Mouse (Mus musculus): Measurements from ENCODE around the gene P2ry6.

Gene P2ry6

GRCm38 (mm10) chr7:100988092-100988491 is 13.6 kb upstream of the P2ry6 start:
- DNase-seq (ENCODE audit: low spot score in 2 of 2), result peak; percentile 66 to 76

- DNase-seq (ENCODE audit: low spot score in 2 of 2), result no peak
Observed at GRCm38 (mm10) chr7:100984452-100985395, 10.3 kb upstream of the P2ry6 start.

GRCm38 (mm10) chr7:100979175-100979574 is 4.7 kb upstream of the P2ry6 start:
- no peak for DNase-seq (ENCODE audit: low spot score in 2 of 2)

DNA sequence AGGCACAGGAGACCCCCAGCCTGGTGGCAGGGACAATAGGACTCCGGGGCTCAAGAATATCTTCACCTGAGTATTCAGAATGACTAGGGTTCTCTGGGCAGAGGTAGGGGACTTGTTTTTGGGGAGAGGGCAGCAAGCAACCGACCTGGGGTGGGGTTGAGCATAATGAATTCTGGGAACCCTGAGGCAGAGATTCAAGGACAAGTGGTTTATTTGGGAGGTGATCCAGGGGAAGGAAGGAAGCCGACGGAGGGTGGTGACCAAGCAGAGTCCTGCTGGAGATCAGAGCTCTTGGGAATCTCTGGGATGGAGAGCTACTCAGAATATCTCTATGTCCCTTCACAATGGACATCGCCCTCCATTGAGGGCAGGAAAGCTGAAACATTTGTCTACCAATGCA is 3.7 kb upstream of the P2ry6 start:
- no peak for DNase-seq (ENCODE audit: low spot score in 2 of 2)

GRCm38 (mm10) chr7:100972875-100973274 is 1.6 kb downstream of the P2ry6 start:
- DNase-seq (ENCODE audit: low spot score in 2 of 2), result no peak

- DNase-seq (ENCODE audit: low spot score in 2 of 2), result no peak
Observed at GRCm38 (mm10) chr7:100968874-100969659, 5.4 kb downstream of the P2ry6 start.

- DNase-seq (ENCODE audit: low spot score in 2 of 2), result no peak
Observed at GRCm38 (mm10) chr7:100968376-100968775, 6.1 kb downstream of the P2ry6 start.

DNA sequence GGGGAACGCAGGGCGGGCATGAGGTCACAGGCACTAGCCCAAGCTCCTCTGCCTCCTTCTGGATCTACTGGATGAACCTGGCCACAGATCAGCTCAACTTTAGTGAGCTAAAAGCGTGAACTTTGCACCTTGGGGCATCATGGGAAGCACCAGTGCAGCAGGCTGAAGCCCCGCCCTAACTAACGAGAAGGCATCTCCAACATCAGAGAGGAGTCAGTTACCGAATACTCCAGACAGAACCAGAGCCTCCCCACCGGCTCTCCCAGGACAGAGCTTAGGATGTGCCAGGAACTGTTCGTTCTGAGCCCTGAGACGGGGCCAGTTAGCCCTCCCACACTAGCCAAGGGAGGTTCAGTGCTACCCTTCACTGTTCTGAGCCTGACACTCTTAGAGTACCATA is 6.6 kb downstream of the P2ry6 start:
- no peak for DNase-seq (ENCODE audit: low spot score in 2 of 2)

DNA sequence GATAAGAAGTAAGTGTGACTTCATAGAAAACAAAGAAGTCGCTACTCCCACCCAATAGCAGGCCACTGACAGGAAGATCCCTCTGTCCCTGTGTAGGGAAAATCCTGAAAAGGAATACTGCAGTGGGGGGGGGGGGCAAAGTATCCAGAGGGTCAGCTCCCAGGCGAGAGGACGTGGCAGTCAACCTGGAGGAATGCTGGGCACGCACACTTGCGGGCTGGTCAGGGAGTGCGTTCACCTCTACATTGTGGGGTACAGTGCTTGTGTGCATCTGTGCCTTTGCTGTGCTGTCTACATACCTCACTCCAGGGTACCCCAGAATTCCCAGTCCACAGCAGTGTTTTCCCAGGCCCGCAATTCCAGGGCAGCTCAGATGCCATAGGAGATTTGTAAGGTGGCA is 8.4 kb downstream of the P2ry6 start:
- no peak for DNase-seq (ENCODE audit: low spot score in 2 of 2)

- DNase-seq (ENCODE audit: low spot score in 2 of 2), result no peak
Observed at GRCm38 (mm10) chr7:100965079-100965478, 9.4 kb downstream of the P2ry6 start.

DNA sequence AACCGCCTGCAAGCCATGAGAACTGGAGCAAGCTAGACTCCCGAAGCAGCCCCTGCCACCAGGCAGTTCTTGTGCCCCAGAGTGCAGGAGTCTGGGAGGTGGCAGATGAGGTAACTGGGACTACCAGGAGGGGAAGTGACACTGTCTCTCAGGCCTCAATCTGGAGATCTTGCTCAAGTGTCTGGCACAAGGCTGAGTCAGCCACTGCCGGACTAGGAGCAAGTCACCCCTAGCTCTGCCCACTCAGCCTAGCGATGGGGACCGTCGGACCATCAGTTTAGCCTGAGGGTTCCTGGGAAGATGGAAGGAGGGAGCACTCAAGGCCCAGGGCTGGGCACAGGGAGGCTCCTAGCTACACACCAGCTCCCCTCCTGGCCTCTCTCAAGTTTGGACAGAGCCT is 10.2 kb downstream of the P2ry6 start:
- no peak for DNase-seq (ENCODE audit: low spot score in 2 of 2)

DNA sequence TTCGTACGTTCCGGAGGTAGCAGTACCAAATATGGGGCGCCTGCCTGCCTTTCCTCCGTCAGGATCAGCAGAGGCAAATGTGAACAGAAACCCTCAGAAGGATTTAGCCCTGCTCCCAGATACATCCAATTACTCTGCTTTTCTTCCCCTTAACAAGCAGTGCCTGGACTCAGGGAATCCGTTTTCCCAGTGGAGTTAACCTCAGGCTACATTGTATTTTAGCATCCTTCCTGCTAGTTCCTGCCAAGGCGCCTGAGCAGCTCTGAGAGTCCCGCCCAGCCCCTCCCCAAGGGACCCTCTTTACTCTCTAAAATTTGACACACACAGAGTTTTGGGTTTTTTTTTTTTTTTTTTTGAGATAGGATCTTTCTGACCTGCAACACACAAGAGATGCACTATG is 11.1 kb downstream of the P2ry6 start:
- DNase-seq (ENCODE audit: low spot score in 2 of 2), result no peak

GRCm38 (mm10) chr7:100961146-100961545 is 13.3 kb downstream of the P2ry6 start:
- no peak for DNase-seq (ENCODE audit: low spot score in 2 of 2)

GRCm38 (mm10) chr7:100960462-100960861 is 14.0 kb downstream of the P2ry6 start:
- no peak for DNase-seq (ENCODE audit: low spot score in 2 of 2)

GRCm38 (mm10) chr7:100958426-100958825 is 16.0 kb downstream of the P2ry6 start:
- no peak for DNase-seq (ENCODE audit: low spot score in 2 of 2)

- DNase-seq (ENCODE audit: low spot score in 2 of 2), result no peak
Observed at GRCm38 (mm10) chr7:100952686-100953085, 21.8 kb downstream of the P2ry6 start.

GRCm38 (mm10) chr7:100951903-100952302 is 22.5 kb downstream of the P2ry6 start:
- no peak for DNase-seq (ENCODE audit: low spot score in 2 of 2)

DNA sequence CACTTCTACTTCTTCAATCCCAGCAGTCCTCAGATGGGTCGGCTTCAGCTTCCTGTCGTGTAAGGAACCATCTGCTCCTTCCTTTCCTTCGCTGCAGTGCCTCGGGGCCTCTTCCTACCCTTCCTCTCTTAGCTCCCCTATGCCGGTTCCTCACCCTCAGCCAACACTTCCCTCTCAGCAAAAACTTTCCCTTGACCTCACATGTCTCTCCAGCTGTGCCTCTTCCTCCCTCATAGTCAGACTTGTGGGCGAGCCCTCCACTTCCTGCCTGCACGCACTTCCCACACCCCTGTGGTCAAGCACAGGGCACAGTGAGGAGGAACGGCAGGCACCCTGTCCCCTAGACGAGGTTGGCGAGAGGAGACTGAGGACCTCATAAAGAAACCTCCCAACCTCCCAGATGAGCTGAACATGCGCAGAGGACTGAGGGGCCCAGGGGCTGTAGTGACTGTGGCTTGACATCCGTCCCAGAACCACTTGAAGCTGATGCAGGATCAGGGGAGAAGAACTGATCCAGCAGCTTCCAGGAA is 23.9 kb downstream of the P2ry6 start:
- no peak for DNase-seq (ENCODE audit: low spot score in 2 of 2)

DNA sequence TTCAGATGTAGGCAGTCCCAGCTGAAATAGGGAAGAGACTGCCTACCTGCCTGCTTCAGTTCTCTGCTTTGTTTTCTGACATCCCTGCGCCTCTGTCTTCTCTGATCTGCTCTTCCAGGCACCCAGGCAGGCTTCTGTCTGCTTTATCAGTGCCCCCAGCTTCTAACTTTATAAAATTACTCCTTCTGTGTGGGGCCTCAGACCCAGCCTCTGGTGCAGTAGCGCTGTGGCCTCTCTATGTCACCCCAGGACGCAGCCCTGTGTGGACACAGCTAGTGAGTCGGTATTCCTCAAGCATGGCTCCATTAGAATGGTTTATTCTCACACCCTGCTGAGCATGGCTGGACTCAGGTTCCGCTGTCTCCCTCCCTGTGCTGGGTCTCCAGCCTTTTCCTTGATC is 24.4 kb downstream of the P2ry6 start:
- no peak for DNase-seq (ENCODE audit: low spot score in 2 of 2)

DNA sequence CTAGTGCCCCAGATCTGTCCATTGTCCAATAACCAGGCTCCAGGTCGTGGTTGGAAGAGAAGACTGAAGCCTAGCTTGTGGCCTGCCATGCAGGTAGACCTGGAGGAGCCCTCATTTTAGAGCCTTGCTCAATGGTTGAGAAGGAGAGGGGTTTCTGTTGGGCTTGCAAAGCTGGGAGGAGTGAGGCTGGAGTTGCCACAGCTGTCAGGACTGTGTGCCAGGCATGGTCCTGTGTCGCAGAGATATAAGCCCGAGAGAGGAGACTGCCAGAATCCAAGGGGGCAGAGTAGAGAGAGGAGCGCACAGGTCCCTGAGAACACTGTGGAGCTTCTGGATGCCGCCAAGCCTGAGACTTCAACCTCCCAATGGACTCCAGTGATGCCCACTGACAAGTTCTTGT is 29.7 kb downstream of the P2ry6 start:
- DNase-seq (ENCODE audit: low spot score in 2 of 2), result no peak

DNA sequence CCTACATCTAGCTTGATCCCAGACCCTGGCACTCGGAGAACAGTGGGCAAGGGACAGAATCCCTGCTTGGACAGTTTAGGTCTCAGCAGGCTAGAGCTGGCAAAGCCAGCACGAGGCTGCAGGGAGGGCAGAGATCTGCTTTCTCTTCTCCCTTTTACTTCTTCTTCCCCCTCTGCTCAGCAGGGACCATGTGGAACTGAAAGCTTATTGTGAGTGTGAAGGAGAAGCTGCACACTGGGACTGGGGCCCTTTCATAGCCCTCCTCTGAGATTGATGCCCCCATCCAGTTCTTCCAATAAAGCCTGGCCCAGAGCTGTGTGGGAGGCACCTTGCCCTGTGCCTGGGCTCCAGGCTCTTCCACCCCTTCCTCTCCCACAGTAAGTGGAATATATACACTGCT is 30.1 kb downstream of the P2ry6 start:
- DNase-seq (ENCODE audit: low spot score in 2 of 2), result no peak

- no peak for DNase-seq (ENCODE audit: low spot score in 2 of 2)
Observed at GRCm38 (mm10) chr7:100942789-100943615, 31.4 kb downstream of the P2ry6 start.

Data from urinary bladder, adult 18-20 months (tissue).